Mouse (Mus musculus): ENCODE results near the gene Bicd1. TPM values are rescaled to one million over a fixed set of nuclear protein-coding genes. Genes with fewer than 3 reads are reported as not detected.

Gene Bicd1
- polyA plus RNA-seq, 1 experiment from 2014 or later = 44.9 TPM

DNA sequence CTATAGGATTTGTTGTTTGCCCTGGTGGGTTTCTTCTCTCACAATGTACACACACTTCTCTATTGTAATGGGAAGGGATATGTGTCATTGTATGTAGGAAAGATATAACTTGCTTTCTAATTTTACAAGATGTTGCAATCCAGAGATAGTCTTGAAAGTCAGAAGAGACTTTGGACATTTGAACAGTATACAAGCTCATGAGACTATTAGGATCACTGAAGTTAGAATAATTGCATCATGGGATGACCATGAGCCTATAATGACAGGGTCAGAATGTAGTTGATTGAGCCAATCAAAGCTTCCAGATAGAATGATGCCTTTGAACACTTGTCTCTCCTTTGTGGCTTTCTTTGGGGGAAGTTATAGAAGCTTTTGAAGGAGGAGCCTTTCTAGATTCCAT lies 171.4 kb downstream of the Bicd1 start:
- Histone ChIP-seq H3K9me3 (peaks cover 9% of the 10 kb centered on the region), H3K4me1 (replicated peaks) (no peaks in the 10 kb centered on the region), H3K4me2 (no peak overlapping the region), H3K4me3 (no peak overlapping the region), H3K9ac (no peak overlapping the region), H3K36me3 (peaks cover 10% of the 10 kb centered on the region), H3K27me3 (no peaks in the 10 kb centered on the region), H3K27ac (replicated peaks) (no peak overlapping the region)
- ATAC-seq (ENCODE audit: low FRiP score, low read depth) = no peak

DNA sequence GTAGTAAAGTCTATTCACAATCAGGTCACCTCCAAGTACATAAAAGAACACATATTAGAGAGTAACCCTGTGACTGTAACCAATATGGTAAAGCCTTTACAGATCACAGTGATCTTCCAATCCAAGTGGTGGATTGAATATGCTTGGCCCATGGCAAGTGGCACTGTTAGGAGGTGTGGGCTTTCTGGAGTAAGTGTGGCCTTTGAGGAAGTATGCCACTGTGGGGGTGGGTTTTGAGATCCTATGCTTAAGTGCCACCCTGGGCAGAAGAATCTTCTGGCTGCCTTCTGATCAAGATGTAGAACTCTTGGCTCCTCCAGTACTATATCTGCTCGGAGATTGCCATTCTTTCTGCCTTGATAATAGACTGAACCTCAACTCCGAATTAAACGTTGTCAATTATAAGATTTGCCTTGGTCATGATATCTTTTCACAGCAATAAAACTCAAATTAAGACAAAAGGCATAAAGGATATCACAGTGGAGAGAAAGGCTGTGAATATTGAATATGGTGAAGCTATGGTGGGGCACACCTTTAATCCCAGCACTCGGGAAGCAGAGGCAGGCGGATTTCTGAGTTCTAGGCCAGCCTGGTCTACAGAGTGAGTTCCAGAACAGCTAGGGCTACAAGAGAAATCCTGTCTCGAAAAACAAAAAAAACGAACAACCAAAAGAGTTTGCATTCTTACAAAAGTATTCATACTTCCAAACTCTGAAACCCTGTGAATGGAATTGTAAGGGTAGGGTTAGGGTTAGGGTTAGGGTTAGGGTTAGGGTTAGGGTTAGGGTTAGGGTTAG lies 177.2 kb downstream of the Bicd1 start:
- H3K4me1 ChIP-seq (replicated peaks) = no peaks in the 10 kb centered on the region
- WGBS = 95% methylated on average over 7 of the region's 7 CpGs
- peaks cover 11% of the 10 kb centered on the region for H3K36me3 ChIP-seq
- H3K9me3 ChIP-seq = peaks cover 11% of the 10 kb centered on the region
- no peak for ATAC-seq (ENCODE audit: low FRiP score, low read depth)
- H3K4me3 ChIP-seq = no peak overlapping the region
- H3K27ac ChIP-seq (replicated peaks) = no peak overlapping the region
- no peak overlapping the region for H3K9ac ChIP-seq
- H3K4me2 ChIP-seq = no peak overlapping the region
- no peaks in the 10 kb centered on the region for H3K27me3 ChIP-seq

Small RNA genes lying within 50 kb of the gene (microRNA-seq; reads per million reads assigned to microRNA genes)
- not detected for gene Gm24307

Other genes starting within 250 kb of the Bicd1 start
- gene Amn1, start 220.2 kb upstream of the Bicd1 start, polyA plus RNA-seq (2015; fragmentation: Nextera tagmentation; extraction: Ambion mirVana) = 99.8 and 101 TPM in 2 replicates
- gene Resf1, start 99.5 kb upstream of the Bicd1 start, polyA plus RNA-seq (2015; fragmentation: Nextera tagmentation; extraction: Ambion mirVana) = 26.6 and 28.4 TPM in 2 replicates